Mouse (Mus musculus) olfactory bulb, adult 2 months (tissue): Measurements from ENCODE around the gene B3galt5.

ENCODE experiments used
- CTCF ChIP-seq: fragments of 200-500 bp; IDR thresholded peaks from 2 replicates; pipeline ENCODE4 v1.5.1; 2012; ENCODE audit warnings: low read depth, mild to moderate bottlenecking, low read length, moderate library complexity; ENCODE audit not compliant: insufficient read depth
- POLR2A ChIP-seq: fragments of 200-500 bp; IDR thresholded peaks from 2 replicates; pipeline ENCODE4 v1.6.1; 2012; ENCODE audit warnings: mild to moderate bottlenecking, low read depth, low read length, moderate library complexity; ENCODE audit not compliant: insufficient read depth

DNA sequence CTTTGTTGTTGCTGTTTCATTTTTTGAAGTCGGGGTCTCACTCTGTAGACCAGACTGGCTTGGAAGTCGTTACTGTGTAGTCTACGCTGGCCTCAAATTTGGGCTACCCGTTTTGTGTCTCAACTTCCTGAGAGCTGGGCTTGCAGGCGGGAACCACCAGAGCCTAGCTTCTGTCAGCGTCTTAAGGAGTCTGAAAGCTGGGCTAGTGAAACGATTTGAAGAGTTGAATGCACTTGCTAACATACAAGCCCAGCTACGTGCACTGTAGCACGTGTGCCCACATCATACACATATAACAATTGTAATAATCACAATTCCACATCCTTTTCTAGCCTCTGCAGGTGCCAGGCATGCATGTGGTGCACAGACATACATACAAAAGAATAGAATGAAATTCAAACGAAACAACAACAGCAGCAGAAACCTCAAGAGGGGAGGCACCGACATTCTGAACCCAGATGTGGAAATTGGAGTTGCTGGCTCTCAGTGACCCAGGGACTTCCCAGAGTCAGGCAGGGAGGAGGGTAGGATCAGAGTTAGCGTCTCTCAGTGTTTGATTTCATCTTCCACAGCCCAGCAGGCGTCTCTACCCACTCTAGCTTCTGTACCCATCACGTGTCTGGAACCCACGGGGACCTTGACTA is 57.1 kb downstream of the B3galt5 start:
- TF ChIP-seq POLR2A, result no peak
- no peak for TF ChIP-seq CTCF
